Mouse (Mus musculus) retina, embryonic 14.5 days (tissue): Measurements from ENCODE around the gene Nlrp14.
"Not testable (repeated sequence)": the region's sequence is repeated elsewhere in the genome, so short reads cannot be mapped to it uniquely, and the experiment has no call there.

ENCODE experiments used
- DNase-seq: peaks from one replicate; pipeline ENCODE4 v3.0.0-alpha.2; 2015; ENCODE audit warnings: low spot score

The Nlrp14 gene

GRCm38 (mm10) chr7:107166690-107167089 is at the start of gene Nlrp14:
Gene Nlrp14, plus strand, starts transcription at chr7:107166990.
- DNase-seq: no peak

- DNase-seq: not testable (repeated sequence)
Measured at GRCm38 (mm10) chr7:107130983-107131382, 35.8 kb upstream of the Nlrp14 start, which contains the start of gene Olfr715. Gene Olfr715, minus strand, starts transcription at chr7:107131083.

- DNase-seq: not testable (repeated sequence)
Measured at GRCm38 (mm10) chr7:107138027-107138426, 28.8 kb upstream of the Nlrp14 start, which contains the start of gene Olfr716. Gene Olfr716, plus strand, starts transcription at chr7:107138327.

GRCm38 (mm10) chr7:107180406-107180805 is 13.6 kb downstream of the Nlrp14 start:
- DNase-seq: no peak

- no peak for DNase-seq
Measured at GRCm38 (mm10) chr7:107201817-107202216, 35.0 kb downstream of the Nlrp14 start.

- DNase-seq: no peak
Measured at GRCm38 (mm10) chr7:107207843-107208242, 41.1 kb downstream of the Nlrp14 start.

GRCm38 (mm10) chr7:107209204-107209860 is 42.5 kb downstream of the Nlrp14 start, which contains the start of gene Rbmxl2:
Gene Rbmxl2, plus strand, starts transcription at chr7:107209445.
- DNase-seq: no peak

GRCm38 (mm10) chr7:107210126-107210576 is 43.4 kb downstream of the Nlrp14 start:
- no peak for DNase-seq

- peak; percentile 67 for DNase-seq
Measured at GRCm38 (mm10) chr7:107215723-107216122, 48.9 kb downstream of the Nlrp14 start.

GRCm38 (mm10) chr7:107216845-107217244 is 50.1 kb downstream of the Nlrp14 start:
- DNase-seq: no peak

GRCm38 (mm10) chr7:107236854-107237253 is 70.1 kb downstream of the Nlrp14 start:
- no peak for DNase-seq

GRCm38 (mm10) chr7:107237498-107237897 is 70.7 kb downstream of the Nlrp14 start:
- no peak for DNase-seq

GRCm38 (mm10) chr7:107241371-107241883 is 74.6 kb downstream of the Nlrp14 start:
- DNase-seq: no peak
